8 mouse cellular contexts compared by ENCODE assay signal in genomic region chr8:70152537-70153257, GRCm38 (mm10). TPM values are rescaled to one million over a fixed set of nuclear protein-coding genes. Genes with fewer than 3 reads are reported as not detected.
DNase-seq lines count a peak whose midpoint lies in the region; ATAC-seq and TF ChIP-seq lines count a peak whose summit lies in the region.

No protein-coding gene starts in this region.

- TF ChIP-seq CTCF in cerebellum, adult 2 months (IDR thresholded peaks at IDR 0.05; ENCODE audit: borderline replicate concordance, insufficient read depth, low read depth, low read length), result no peak

- H3K9ac ChIP-seq in hindbrain, embryonic 12.5 days, result no peak overlapping the region

- DNase-seq in cerebellum, adult 2 months, result peak; percentile 37 to 52
- no peak for DNase-seq in cerebellum, adult 11 months
- DNase-seq in brain, adult 2 months (ENCODE audit: low read depth, low spot score), result peak; percentile 76
- DNase-seq in limb, embryonic 10.5 days (ENCODE audit: low spot score), result peak; percentile 83
- peak; percentile 80 for DNase-seq in midbrain, embryonic 10.5 days (ENCODE audit: low spot score)
- peak; percentile 62 for DNase-seq in spleen, adult 12 weeks (ENCODE audit: low spot score)

- WGBS in cerebellum, adult 2 months, result 11% methylated on average over 22 of the region's 22 CpGs
- 12% methylated on average over 22 of the region's 22 CpGs for WGBS in hindbrain, embryonic 12.5 days
- 10% methylated on average over 19 of the region's 22 CpGs for WGBS in limb, embryonic 10.5 days
- whole genome bisulfite sequencing in midbrain, embryonic 10.5 days, result 14% methylated on average over 22 of the region's 22 CpGs

- H3K4me2 ChIP-seq in hindbrain, embryonic 12.5 days (replicated peaks), result peak overlapping the region; percentile 44

- TF ChIP-seq POLR2A in cerebellum, adult 2 months (IDR thresholded peaks at IDR 0.05; ENCODE audit: borderline replicate concordance, insufficient read depth, low read length), result no peak

- no peaks in the 10 kb centered on the region for H3K27me3 ChIP-seq in cerebellum, adult 2 months (ENCODE audit: control insufficient read depth, insufficient read depth, low read length)
- peaks cover 16% of the 10 kb centered on the region; the same call in 1 of the 2 replicates for H3K27me3 ChIP-seq in hindbrain, embryonic 12.5 days
- H3K27me3 ChIP-seq in limb, embryonic 10.5 days (ENCODE audit: low read depth, poor library complexity, severe bottlenecking), result peaks cover 54% of the 10 kb centered on the region
- H3K27me3 ChIP-seq in midbrain, embryonic 10.5 days (ENCODE audit: low read depth, poor library complexity, severe bottlenecking), result peaks cover 46% of the 10 kb centered on the region

- H3K27ac ChIP-seq in cerebellum, adult 2 months (ENCODE audit: insufficient read depth, low read length), result no peak overlapping the region
- no peak overlapping the region for H3K27ac ChIP-seq in hindbrain, embryonic 12.5 days
- H3K27ac ChIP-seq in limb, embryonic 10.5 days, result no peak overlapping the region
- H3K27ac ChIP-seq in midbrain, embryonic 10.5 days (replicated peaks), result no peak overlapping the region

- H3K4me3 ChIP-seq in cerebellum, adult 2 months (replicated peaks; ENCODE audit: insufficient read depth, low read depth, low read length), result no peak overlapping the region
- no peak overlapping the region for H3K4me3 ChIP-seq in hindbrain, embryonic 12.5 days
- H3K4me3 ChIP-seq in limb, embryonic 10.5 days, result peak overlapping the region; percentile 35; the same call in 1 of the 2 replicates
- H3K4me3 ChIP-seq in midbrain, embryonic 10.5 days, result peak overlapping the region; percentile 43

- no peaks in the 10 kb centered on the region for H3K36me3 ChIP-seq in hindbrain, embryonic 12.5 days
- H3K36me3 ChIP-seq in limb, embryonic 10.5 days, result no peaks in the 10 kb centered on the region
- no peaks in the 10 kb centered on the region for H3K36me3 ChIP-seq in midbrain, embryonic 10.5 days

- no peaks in the 10 kb centered on the region for H3K9me3 ChIP-seq in hindbrain, embryonic 12.5 days (replicated peaks)
- no peaks in the 10 kb centered on the region for H3K9me3 ChIP-seq in limb, embryonic 10.5 days (replicated peaks)
- no peaks in the 10 kb centered on the region for H3K9me3 ChIP-seq in midbrain, embryonic 10.5 days (replicated peaks)

- ATAC-seq in frontal cortex, adult (ENCODE audit: low TSS enrichment), result peak; percentile 84
- peak; percentile 91 for ATAC-seq in hindbrain, embryonic 12.5 days (ENCODE audit: low FRiP score)

- H3K4me1 ChIP-seq in cerebellum, adult 2 months (ENCODE audit: control insufficient read depth, insufficient read depth, low read length), result no peaks in the 10 kb centered on the region; the same call in 1 of the 2 replicates
- peaks cover 10% of the 10 kb centered on the region for H3K4me1 ChIP-seq in hindbrain, embryonic 12.5 days
- H3K4me1 ChIP-seq in limb, embryonic 10.5 days, result peaks cover 17% of the 10 kb centered on the region
- peaks cover 12% of the 10 kb centered on the region for H3K4me1 ChIP-seq in midbrain, embryonic 10.5 days

RNA-seq across cellular contexts. Expression of gene Mef2b, which starts 13.2 kb away (rescaled TPM):
- 0.38 and 0.43 TPM in 2 replicates for polyA plus RNA-seq in cerebellum, adult 2 months (2012; rRNA removed)
- polyA plus RNA-seq in hindbrain, embryonic 12.5 days (2016; fragmentation: Nextera tagmentation; extraction: Ambion mirVana), result 0.32 and 0.70 TPM in 2 replicates
- 0.29 and 0.60 TPM in 2 replicates for polyA plus RNA-seq in limb, embryonic 10.5 days (2016; fragmentation: Nextera tagmentation; extraction: Ambion mirVana)
- polyA plus RNA-seq in midbrain, embryonic 10.5 days (2016; fragmentation: Nextera tagmentation; extraction: Ambion mirVana), result 0.46 and 0.86 TPM in 2 replicates

RNA-seq across cellular contexts. Expression of gene Borcs8, which starts 13.4 kb away (rescaled TPM):
- polyA plus RNA-seq in cerebellum, adult 2 months (2012; rRNA removed), result 98.9 and 101 TPM in 2 replicates
- polyA plus RNA-seq in hindbrain, embryonic 12.5 days (2016; fragmentation: Nextera tagmentation; extraction: Ambion mirVana), result 38.2 and 42.1 TPM in 2 replicates
- polyA plus RNA-seq in limb, embryonic 10.5 days (2016; fragmentation: Nextera tagmentation; extraction: Ambion mirVana), result 45.3 and 49.8 TPM in 2 replicates
- polyA plus RNA-seq in midbrain, embryonic 10.5 days (2016; fragmentation: Nextera tagmentation; extraction: Ambion mirVana), result 38.2 and 41.3 TPM in 2 replicates

RNA-seq across cellular contexts. Expression of gene Rfxank, which starts 13.7 kb away (rescaled TPM):
- polyA plus RNA-seq in cerebellum, adult 2 months (2012; rRNA removed), result 24.8 and 27.5 TPM in 2 replicates
- 17.0 and 21.0 TPM in 2 replicates for polyA plus RNA-seq in hindbrain, embryonic 12.5 days (2016; fragmentation: Nextera tagmentation; extraction: Ambion mirVana)
- polyA plus RNA-seq in limb, embryonic 10.5 days (2016; fragmentation: Nextera tagmentation; extraction: Ambion mirVana), result 20.1 and 27.9 TPM in 2 replicates
- polyA plus RNA-seq in midbrain, embryonic 10.5 days (2016; fragmentation: Nextera tagmentation; extraction: Ambion mirVana), result 16.1 and 18.1 TPM in 2 replicates

RNA-seq across cellular contexts. Expression of gene Tmem161a, which starts 19.5 kb away (rescaled TPM):
- 61.4 and 66.0 TPM in 2 replicates for polyA plus RNA-seq in cerebellum, adult 2 months (2012; rRNA removed)
- polyA plus RNA-seq in hindbrain, embryonic 12.5 days (2016; fragmentation: Nextera tagmentation; extraction: Ambion mirVana), result 43.9 and 47.9 TPM in 2 replicates
- 79.8 and 85.0 TPM in 2 replicates for polyA plus RNA-seq in limb, embryonic 10.5 days (2016; fragmentation: Nextera tagmentation; extraction: Ambion mirVana)
- 66.1 and 73.4 TPM in 2 replicates for polyA plus RNA-seq in midbrain, embryonic 10.5 days (2016; fragmentation: Nextera tagmentation; extraction: Ambion mirVana)

RNA-seq across cellular contexts. Expression of gene Nr2c2ap, which starts 21.6 kb away (rescaled TPM):
- 19.9 and 20.9 TPM in 2 replicates for polyA plus RNA-seq in cerebellum, adult 2 months (2012; rRNA removed)
- 24.7 and 27.2 TPM in 2 replicates for polyA plus RNA-seq in hindbrain, embryonic 12.5 days (2016; fragmentation: Nextera tagmentation; extraction: Ambion mirVana)
- 29.6 and 35.9 TPM in 2 replicates for polyA plus RNA-seq in limb, embryonic 10.5 days (2016; fragmentation: Nextera tagmentation; extraction: Ambion mirVana)
- polyA plus RNA-seq in midbrain, embryonic 10.5 days (2016; fragmentation: Nextera tagmentation; extraction: Ambion mirVana), result 28.4 and 30.7 TPM in 2 replicates

Comparison
In these comparisons a context has a peak if more than half of its experiments do, and no peak if none do; other contexts are left out.
1. H3K4me3 ChIP-seq: peak in limb, embryonic 10.5 days (single experiment) and midbrain, embryonic 10.5 days (single experiment); none in cerebellum, adult 2 months (single experiment) and hindbrain, embryonic 12.5 days (single experiment).